24 mouse cellular contexts compared by ENCODE assay signal in the genomic region with DNA sequence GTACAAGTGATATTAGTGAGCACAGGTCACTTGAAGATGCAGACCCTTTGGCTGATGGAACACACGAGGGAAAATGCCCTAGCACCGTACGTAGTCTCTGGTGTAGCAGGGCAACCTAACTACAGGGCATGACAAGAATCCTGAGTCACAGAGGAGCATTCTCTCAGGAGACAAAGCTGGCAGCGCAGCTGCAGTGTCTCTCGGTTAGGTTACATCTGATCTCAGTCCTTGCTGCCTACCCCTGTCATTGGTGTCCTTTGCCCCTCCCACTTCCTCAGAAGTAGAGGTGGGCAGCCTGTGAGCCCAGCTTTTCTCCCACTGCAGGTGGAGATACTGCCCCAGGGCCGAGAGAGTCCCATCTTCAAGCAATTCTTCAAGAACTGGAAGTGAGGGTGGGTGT. TPM values are rescaled to one million over a fixed set of nuclear protein-coding genes. Genes with fewer than 3 reads are reported as not detected.
DNase-seq lines count a peak whose midpoint lies in the region; ATAC-seq and TF ChIP-seq lines count a peak whose summit lies in the region.
"Had no signal": no experiment of that assay in that cellular context is flagged by ENCODE, and none has a peak within 500 bp of the region (broad histone marks: within the 10 kb centered on the region; RNA-seq: fewer than 3 reads in every experiment).

No protein-coding gene starts in this region.

- no peak overlapping the region for H3K4me2 ChIP-seq in hindbrain, embryonic 16.5 days (ENCODE audit: low read length)
- no peak overlapping the region for H3K4me2 ChIP-seq in lung, embryonic 16.5 days (ENCODE audit: low read depth, low read length)
- no peak overlapping the region for H3K4me2 ChIP-seq in forebrain, embryonic 15.5 days (replicated peaks)
- H3K4me2 ChIP-seq in midbrain, embryonic 11.5 days: no peak overlapping the region
- H3K4me2 ChIP-seq: forebrain, embryonic 12.5 days; hindbrain, embryonic 14.5 days; midbrain, embryonic 15.5 days had no signal

- no peak for ATAC-seq in hindbrain, embryonic 16.5 days
- ATAC-seq in lung, embryonic 16.5 days (ENCODE audit: low read depth): no peak
- no peak for ATAC-seq in forebrain, embryonic 15.5 days (replicated peaks)
- ATAC-seq in midbrain, embryonic 11.5 days (ENCODE audit: low FRiP score): no peak
- ATAC-seq: intestine, postnatal 0 days; liver, postnatal 0 days; midbrain, embryonic 15.5 days had no signal

- peak overlapping the region; percentile 67 for H3K27ac ChIP-seq in hindbrain, embryonic 10.5 days
- no peak overlapping the region for H3K27ac ChIP-seq in hindbrain, embryonic 16.5 days (ENCODE audit: low read depth, low read length)
- no peak overlapping the region for H3K27ac ChIP-seq in lung, embryonic 16.5 days (ENCODE audit: low read length)
- peak overlapping the region; percentile 48; the same call in 1 of the 2 replicates for H3K27ac ChIP-seq in embryonic facial prominence, embryonic 10.5 days (replicated peaks)
- peak overlapping the region; percentile 77 for H3K27ac ChIP-seq in olfactory bulb, adult 2 months (ENCODE audit: insufficient read depth, low read depth, low read length)
- H3K27ac ChIP-seq in forebrain, embryonic 15.5 days (replicated peaks): no peak overlapping the region
- no peak overlapping the region for H3K27ac ChIP-seq in midbrain, embryonic 11.5 days (ENCODE audit: low read depth, low read length)
- H3K27ac ChIP-seq: forebrain, embryonic 12.5 days; hindbrain, embryonic 14.5 days; midbrain, embryonic 15.5 days had no signal

- H3K27me3 ChIP-seq in hindbrain, embryonic 10.5 days (ENCODE audit: insufficient read depth, poor library complexity, severe bottlenecking): no peaks in the 10 kb centered on the region
- no peaks in the 10 kb centered on the region for H3K27me3 ChIP-seq in hindbrain, embryonic 16.5 days (replicated peaks; ENCODE audit: control insufficient read depth, insufficient read depth, low read length)
- H3K27me3 ChIP-seq in lung, embryonic 16.5 days (ENCODE audit: control insufficient read depth, insufficient read depth, low read depth, low read length): no peaks in the 10 kb centered on the region
- no peaks in the 10 kb centered on the region for H3K27me3 ChIP-seq in embryonic facial prominence, embryonic 10.5 days (replicated peaks; ENCODE audit: low read depth, poor library complexity, severe bottlenecking)
- H3K27me3 ChIP-seq in forebrain, embryonic 15.5 days: no peaks in the 10 kb centered on the region
- no peaks in the 10 kb centered on the region for H3K27me3 ChIP-seq in midbrain, embryonic 11.5 days (ENCODE audit: control insufficient read depth, insufficient read depth, low read length)
- H3K27me3 ChIP-seq: forebrain, embryonic 12.5 days; midbrain, embryonic 15.5 days; Patski had no signal

- H3K9me3 ChIP-seq in hindbrain, embryonic 10.5 days: no peaks in the 10 kb centered on the region
- no peaks in the 10 kb centered on the region for H3K9me3 ChIP-seq in hindbrain, embryonic 16.5 days (ENCODE audit: control insufficient read depth, low read length)
- no peaks in the 10 kb centered on the region for H3K9me3 ChIP-seq in lung, embryonic 16.5 days (ENCODE audit: control insufficient read depth, low read length)
- H3K9me3 ChIP-seq in embryonic facial prominence, embryonic 10.5 days: no peaks in the 10 kb centered on the region
- H3K9me3 ChIP-seq in forebrain, embryonic 15.5 days: no peaks in the 10 kb centered on the region
- H3K9me3 ChIP-seq in midbrain, embryonic 11.5 days (ENCODE audit: control insufficient read depth, low read length): no peaks in the 10 kb centered on the region
- H3K9me3 ChIP-seq: forebrain, embryonic 12.5 days; megakaryocyte, embryonic 14.5 days; midbrain, embryonic 15.5 days had no signal

- no peak overlapping the region for H3K9ac ChIP-seq in hindbrain, embryonic 16.5 days (ENCODE audit: low read depth, low read length)
- peak overlapping the region; percentile 1; the same call in 1 of the 2 replicates for H3K9ac ChIP-seq in lung, embryonic 16.5 days (ENCODE audit: low read length)
- no peak overlapping the region for H3K9ac ChIP-seq in forebrain, embryonic 15.5 days (replicated peaks)
- H3K9ac ChIP-seq in midbrain, embryonic 11.5 days (ENCODE audit: low read length): no peak overlapping the region
- H3K9ac ChIP-seq: forebrain, embryonic 12.5 days; hindbrain, embryonic 14.5 days; liver, postnatal 0 days; midbrain, embryonic 15.5 days had no signal

- WGBS in hindbrain, embryonic 10.5 days: 50% methylated on average over 6 of the region's 6 CpGs
- 50% methylated on average over 6 of the region's 6 CpGs for WGBS in hindbrain, embryonic 16.5 days
- WGBS in lung, embryonic 16.5 days: 50% methylated on average over 6 of the region's 6 CpGs
- WGBS in embryonic facial prominence, embryonic 10.5 days: 40% methylated on average over 6 of the region's 6 CpGs
- 32% methylated on average over 6 of the region's 6 CpGs for WGBS in olfactory bulb, adult 2 months
- WGBS in forebrain, embryonic 15.5 days: 42% methylated on average over 6 of the region's 6 CpGs
- WGBS in midbrain, embryonic 11.5 days: 58% methylated on average over 6 of the region's 6 CpGs

- peaks cover 19% of the 10 kb centered on the region for H3K4me1 ChIP-seq in hindbrain, embryonic 10.5 days (replicated peaks)
- peaks cover 5% of the 10 kb centered on the region; the same call in 1 of the 2 replicates for H3K4me1 ChIP-seq in hindbrain, embryonic 16.5 days (ENCODE audit: control insufficient read depth, insufficient read depth, low read depth, low read length)
- no peaks in the 10 kb centered on the region for H3K4me1 ChIP-seq in lung, embryonic 16.5 days (replicated peaks; ENCODE audit: control insufficient read depth, insufficient read depth, low read length)
- H3K4me1 ChIP-seq in embryonic facial prominence, embryonic 10.5 days: peaks cover 29% of the 10 kb centered on the region
- peaks cover 28% of the 10 kb centered on the region for H3K4me1 ChIP-seq in olfactory bulb, adult 2 months (ENCODE audit: control insufficient read depth, insufficient read depth, low read length)
- H3K4me1 ChIP-seq in forebrain, embryonic 15.5 days: 0 out of 2 replicates have a peak, but pooled peaks cover 4% of the 10 kb centered on the region
- no peaks in the 10 kb centered on the region; the same call in 1 of the 2 replicates for H3K4me1 ChIP-seq in midbrain, embryonic 11.5 days (ENCODE audit: control insufficient read depth, insufficient read depth, low read length)

- H3K4me3 ChIP-seq in hindbrain, embryonic 10.5 days: no peak overlapping the region
- H3K4me3 ChIP-seq in hindbrain, embryonic 16.5 days (ENCODE audit: low read length): no peak overlapping the region
- no peak overlapping the region for H3K4me3 ChIP-seq in lung, embryonic 16.5 days (ENCODE audit: low read length)
- no peak overlapping the region for H3K4me3 ChIP-seq in embryonic facial prominence, embryonic 10.5 days
- H3K4me3 ChIP-seq in olfactory bulb, adult 2 months (ENCODE audit: insufficient read depth, low read depth, low read length): no peak overlapping the region
- H3K4me3 ChIP-seq in forebrain, embryonic 15.5 days: no peak overlapping the region
- no peak overlapping the region for H3K4me3 ChIP-seq in midbrain, embryonic 11.5 days (ENCODE audit: low read depth, low read length)
- H3K4me3 ChIP-seq: forebrain, embryonic 12.5 days; megakaryocyte, embryonic 14.5 days; midbrain, embryonic 15.5 days; myocyte had no signal

- H3K36me3 ChIP-seq in hindbrain, embryonic 10.5 days: no peaks in the 10 kb centered on the region
- no peaks in the 10 kb centered on the region for H3K36me3 ChIP-seq in hindbrain, embryonic 16.5 days (ENCODE audit: control insufficient read depth, insufficient read depth, low read length)
- no peaks in the 10 kb centered on the region; the same call in 1 of the 2 replicates for H3K36me3 ChIP-seq in lung, embryonic 16.5 days (ENCODE audit: control insufficient read depth, insufficient read depth, low read length)
- no peaks in the 10 kb centered on the region for H3K36me3 ChIP-seq in embryonic facial prominence, embryonic 10.5 days (replicated peaks)
- no peaks in the 10 kb centered on the region for H3K36me3 ChIP-seq in forebrain, embryonic 15.5 days
- no peaks in the 10 kb centered on the region for H3K36me3 ChIP-seq in midbrain, embryonic 11.5 days (ENCODE audit: control insufficient read depth, insufficient read depth, low read length)
- H3K36me3 ChIP-seq: forebrain, embryonic 12.5 days; midbrain, embryonic 15.5 days had no signal

- no peak for DNase-seq in hindbrain, embryonic 10.5 days (ENCODE audit: low spot score)
- DNase-seq in lung, postnatal 4 days: no peak
- DNase-seq in embryonic facial prominence, embryonic 10.5 days (ENCODE audit: low spot score): no peak
- DNase-seq in midbrain, embryonic 11.5 days (ENCODE audit: low spot score, missing footprints): no peak
- DNase-seq: adrenal gland, adult 8-10 months; B cell, adult 2 months; cerebellum, adult 11-12 months; embryo, embryonic 11 days; heart, postnatal 14 days; layer of hippocampus, postnatal 36 days; liver, postnatal 0 days; lung, postnatal 14 days had no signal

- TF ChIP-seq POLR2A in olfactory bulb, adult 2 months (IDR thresholded peaks at IDR 0.05; ENCODE audit: insufficient read depth, low read depth, low read length): no peak

- no peak for TF ChIP-seq CTCF in olfactory bulb, adult 2 months (IDR thresholded peaks at IDR 0.05; ENCODE audit: insufficient read depth, low read depth, low read length)

RNA-seq across cellular contexts. Expression of gene Capg, which starts 18.3 kb away (rescaled TPM):
- 13.4 and 14.1 TPM in 2 replicates for polyA plus RNA-seq in hindbrain, embryonic 10.5 days (2016; fragmentation: Nextera tagmentation; extraction: Ambion mirVana)
- polyA plus RNA-seq in hindbrain, embryonic 16.5 days (2015; fragmentation: Nextera tagmentation; extraction: Ambion mirVana): 9.0 and 10.2 TPM in 2 replicates
- polyA plus RNA-seq in lung, embryonic 16.5 days (2015; fragmentation: Nextera tagmentation; extraction: Ambion mirVana): 75.8 and 82.9 TPM in 2 replicates
- polyA plus RNA-seq in embryonic facial prominence, embryonic 10.5 days (2016; fragmentation: Nextera tagmentation; extraction: Ambion mirVana): 14.8 and 16.0 TPM in 2 replicates
- not detected in 2 replicates for polyA plus RNA-seq in olfactory bulb, adult 2 months (2012; ENCODE audit: insufficient read depth, insufficient read length, low replicate concordance, missing spikeins)
- 3.5 and 4.8 TPM in 2 replicates for polyA plus RNA-seq in forebrain, embryonic 15.5 days (2015; fragmentation: Nextera tagmentation; extraction: Ambion mirVana)
- 6.6 and 8.0 TPM in 2 replicates for polyA plus RNA-seq in midbrain, embryonic 11.5 days (2014; fragmentation: Nextera tagmentation; extraction: Ambion mirVana)

RNA-seq across cellular contexts. Expression of gene Elmod3, which starts 35.7 kb away (rescaled TPM):
- 13.7 and 15.7 TPM in 2 replicates for polyA plus RNA-seq in hindbrain, embryonic 10.5 days (2016; fragmentation: Nextera tagmentation; extraction: Ambion mirVana)
- polyA plus RNA-seq in hindbrain, embryonic 16.5 days (2015; fragmentation: Nextera tagmentation; extraction: Ambion mirVana): 17.3 and 18.7 TPM in 2 replicates
- polyA plus RNA-seq in lung, embryonic 16.5 days (2015; fragmentation: Nextera tagmentation; extraction: Ambion mirVana): 17.5 and 20.0 TPM in 2 replicates
- 13.9 and 14.8 TPM in 2 replicates for polyA plus RNA-seq in embryonic facial prominence, embryonic 10.5 days (2016; fragmentation: Nextera tagmentation; extraction: Ambion mirVana)
- not detected in 2 replicates for polyA plus RNA-seq in olfactory bulb, adult 2 months (2012; ENCODE audit: insufficient read depth, insufficient read length, low replicate concordance, missing spikeins)
- polyA plus RNA-seq in forebrain, embryonic 15.5 days (2015; fragmentation: Nextera tagmentation; extraction: Ambion mirVana): 15.6 and 16.0 TPM in 2 replicates
- polyA plus RNA-seq in midbrain, embryonic 11.5 days (2014; fragmentation: Nextera tagmentation; extraction: Ambion mirVana): 15.4 and 17.4 TPM in 2 replicates

RNA-seq across cellular contexts. Expression of gene Retsat, which starts 35.8 kb away (rescaled TPM):
- 7.7 and 8.5 TPM in 2 replicates for polyA plus RNA-seq in hindbrain, embryonic 10.5 days (2016; fragmentation: Nextera tagmentation; extraction: Ambion mirVana)
- polyA plus RNA-seq in hindbrain, embryonic 16.5 days (2015; fragmentation: Nextera tagmentation; extraction: Ambion mirVana): 7.0 and 8.4 TPM in 2 replicates
- 18.6 and 20.1 TPM in 2 replicates for polyA plus RNA-seq in lung, embryonic 16.5 days (2015; fragmentation: Nextera tagmentation; extraction: Ambion mirVana)
- polyA plus RNA-seq in embryonic facial prominence, embryonic 10.5 days (2016; fragmentation: Nextera tagmentation; extraction: Ambion mirVana): 8.6 and 8.9 TPM in 2 replicates
- polyA plus RNA-seq in olfactory bulb, adult 2 months (2012; ENCODE audit: insufficient read depth, insufficient read length, low replicate concordance, missing spikeins): not detected in 2 replicates
- polyA plus RNA-seq in forebrain, embryonic 15.5 days (2015; fragmentation: Nextera tagmentation; extraction: Ambion mirVana): 4.1 and 5.3 TPM in 2 replicates
- polyA plus RNA-seq in midbrain, embryonic 11.5 days (2014; fragmentation: Nextera tagmentation; extraction: Ambion mirVana): 5.0 and 6.8 TPM in 2 replicates

RNA-seq across cellular contexts. Expression of gene Sh2d6, which starts 41.0 kb away (rescaled TPM):
- polyA plus RNA-seq in hindbrain, embryonic 10.5 days (2016; fragmentation: Nextera tagmentation; extraction: Ambion mirVana): 0.15 and 0.21 TPM in 2 replicates
- 0.29 and 0.36 TPM in 2 replicates for polyA plus RNA-seq in hindbrain, embryonic 16.5 days (2015; fragmentation: Nextera tagmentation; extraction: Ambion mirVana)
- polyA plus RNA-seq in lung, embryonic 16.5 days (2015; fragmentation: Nextera tagmentation; extraction: Ambion mirVana): not detected in 2 replicates
- 0.16 and 0.19 TPM in 2 replicates for polyA plus RNA-seq in embryonic facial prominence, embryonic 10.5 days (2016; fragmentation: Nextera tagmentation; extraction: Ambion mirVana)
- not detected in 2 replicates for polyA plus RNA-seq in olfactory bulb, adult 2 months (2012; ENCODE audit: insufficient read depth, insufficient read length, low replicate concordance, missing spikeins)
- 0.37 and 0.55 TPM in 2 replicates for polyA plus RNA-seq in forebrain, embryonic 15.5 days (2015; fragmentation: Nextera tagmentation; extraction: Ambion mirVana)
- 0.41 TPM in 1 of 2 replicates, not detected in the other for polyA plus RNA-seq in midbrain, embryonic 11.5 days (2014; fragmentation: Nextera tagmentation; extraction: Ambion mirVana)
- polyA plus RNA-seq: liver, adult 2 months; liver, postnatal 0 days had no signal

RNA-seq across cellular contexts. Expression of gene Tgoln1, which starts 54.3 kb away (rescaled TPM):
- 32.7 and 34.7 TPM in 2 replicates for polyA plus RNA-seq in hindbrain, embryonic 10.5 days (2016; fragmentation: Nextera tagmentation; extraction: Ambion mirVana)
- polyA plus RNA-seq in hindbrain, embryonic 16.5 days (2015; fragmentation: Nextera tagmentation; extraction: Ambion mirVana): 35.6 and 38.9 TPM in 2 replicates
- polyA plus RNA-seq in lung, embryonic 16.5 days (2015; fragmentation: Nextera tagmentation; extraction: Ambion mirVana): 45.6 and 46.8 TPM in 2 replicates
- 26.2 and 27.9 TPM in 2 replicates for polyA plus RNA-seq in embryonic facial prominence, embryonic 10.5 days (2016; fragmentation: Nextera tagmentation; extraction: Ambion mirVana)
- not detected in 2 replicates for polyA plus RNA-seq in olfactory bulb, adult 2 months (2012; ENCODE audit: insufficient read depth, insufficient read length, low replicate concordance, missing spikeins)
- polyA plus RNA-seq in forebrain, embryonic 15.5 days (2015; fragmentation: Nextera tagmentation; extraction: Ambion mirVana): 31.5 and 33.5 TPM in 2 replicates
- polyA plus RNA-seq in midbrain, embryonic 11.5 days (2014; fragmentation: Nextera tagmentation; extraction: Ambion mirVana): 48.7 and 48.9 TPM in 2 replicates

Comparison
In these comparisons a context has a peak if more than half of its experiments do, and no peak if none do; other contexts are left out.
1. H3K27ac ChIP-seq: peak in hindbrain, embryonic 10.5 days (single experiment), embryonic facial prominence, embryonic 10.5 days (single experiment) and olfactory bulb, adult 2 months (single experiment); none in hindbrain, embryonic 16.5 days (single experiment), lung, embryonic 16.5 days (single experiment), forebrain, embryonic 15.5 days (single experiment) and midbrain, embryonic 11.5 days (single experiment).
2. RNA of gene Elmod3, which starts 35.7 kb away (polyA plus RNA-seq): 17.5 to 20.0 TPM in lung, embryonic 16.5 days, 17.3 to 18.7 TPM in hindbrain, embryonic 16.5 days, 13.7 to 15.7 TPM in hindbrain, embryonic 10.5 days, 15.6 to 16.0 TPM in forebrain, embryonic 15.5 days, 15.4 to 17.4 TPM in midbrain, embryonic 11.5 days and 13.9 to 14.8 TPM in embryonic facial prominence, embryonic 10.5 days; not detected in olfactory bulb, adult 2 months; every median in the first group is over 10 times any median in the second.